Mouse (Mus musculus) urinary bladder, postnatal 14 days (tissue): ENCODE measurements at regions not wholly inside any gene's neighbourhood (a gene's known extent, or its start where the extent isn't known, plus 50 kb on each side); places are given as distances from the start of the nearest gene placed in this dataset.
A peak's percentile ranks its signal among the peaks of the same experiment; 100 is the strongest.

Source experiments
- DNase-seq: peaks from one replicate; pipeline ENCODE4 v3.0.0; 2021; ENCODE audit warnings: low spot score

- no peak for DNase-seq
Measured at GRCm38 (mm10) chr14:62002131-62002530, 290.3 kb upstream of the Rnaseh2b start.

GRCm38 (mm10) chr14:62003013-62003781 lies 289.2 kb upstream of the Rnaseh2b start:
- DNase-seq = peak; percentile 10

GRCm38 (mm10) chr14:62003797-62004196 lies 288.6 kb upstream of the Rnaseh2b start:
- DNase-seq = no peak

GRCm38 (mm10) chr14:62008707-62009106 lies 283.7 kb upstream of the Rnaseh2b start:
- DNase-seq = no peak

- no peak for DNase-seq
Measured at GRCm38 (mm10) chr14:62018804-62019203, 273.6 kb upstream of the Rnaseh2b start.

GRCm38 (mm10) chr14:62020996-62021395 lies 271.4 kb upstream of the Rnaseh2b start:
- no peak for DNase-seq

- DNase-seq = no peak
Measured at GRCm38 (mm10) chr14:62022193-62022592, 270.2 kb upstream of the Rnaseh2b start.

GRCm38 (mm10) chr14:62023022-62023421 lies 269.4 kb upstream of the Rnaseh2b start:
- DNase-seq = no peak

- DNase-seq = no peak
Measured at GRCm38 (mm10) chr14:62027751-62028279, 264.6 kb upstream of the Rnaseh2b start.

- DNase-seq = no peak
Measured at GRCm38 (mm10) chr14:62030059-62030458, 262.3 kb upstream of the Rnaseh2b start.

GRCm38 (mm10) chr14:62033661-62034060 lies 258.7 kb upstream of the Rnaseh2b start:
- no peak for DNase-seq

- DNase-seq = no peak
Measured at GRCm38 (mm10) chr14:62034664-62035063, 257.7 kb upstream of the Rnaseh2b start.

GRCm38 (mm10) chr14:62035416-62035815 lies 257.0 kb upstream of the Rnaseh2b start:
- no peak for DNase-seq

- DNase-seq = peak; percentile 31
Measured at GRCm38 (mm10) chr14:62037514-62037913, 254.9 kb upstream of the Rnaseh2b start.

GRCm38 (mm10) chr14:62037917-62038316 lies 254.5 kb upstream of the Rnaseh2b start:
- DNase-seq = no peak

GRCm38 (mm10) chr14:62042305-62043116 lies 249.9 kb upstream of the Rnaseh2b start:
- peak; percentile 75 for DNase-seq

GRCm38 (mm10) chr14:62043117-62043422 lies 249.3 kb upstream of the Rnaseh2b start:
- DNase-seq = no peak

- no peak for DNase-seq
Measured at GRCm38 (mm10) chr14:62050941-62051340, 241.4 kb upstream of the Rnaseh2b start.

- DNase-seq = no peak
Measured at GRCm38 (mm10) chr14:62051923-62052322, 240.5 kb upstream of the Rnaseh2b start.

- no peak for DNase-seq
Measured at GRCm38 (mm10) chr14:62053004-62053403, 239.4 kb upstream of the Rnaseh2b start.

- no peak for DNase-seq
Measured at GRCm38 (mm10) chr14:62057096-62057495, 235.3 kb upstream of the Rnaseh2b start.

- DNase-seq = no peak
Measured at GRCm38 (mm10) chr14:62058100-62058499, 234.3 kb upstream of the Rnaseh2b start.

- no peak for DNase-seq
Measured at GRCm38 (mm10) chr14:62071140-62071539, 221.2 kb upstream of the Rnaseh2b start.
